Mouse (Mus musculus) liver, embryonic 12.5 days (tissue): Measurements from ENCODE around the gene Baiap2l1. TPM values are rescaled to one million over a fixed set of nuclear protein-coding genes. Genes with fewer than 3 reads are reported as not detected.

Source experiments
- ATAC-seq: fragments of 200-750 bp; cut with Nextera tagmentation; 2 replicates; pipeline ENCODE4 v1.8.0; 2017; ENCODE audit warnings: moderate number of reproducible peaks, mild to moderate bottlenecking, moderate library complexity
- H3K27ac ChIP-seq: fragments of 300-500 bp; sonication (generic); 2 replicates; pipeline ENCODE4 v1.5.1; 2016; ENCODE audit warnings: mild to moderate bottlenecking
- H3K27me3 ChIP-seq: fragments of 300-500 bp; sonication (generic); replicated peaks from 2 replicates; pipeline ENCODE4 v1.6.1; 2016; ENCODE audit warnings: mild to moderate bottlenecking, moderate library complexity
- H3K36me3 ChIP-seq: fragments of 300-500 bp; sonication (generic); 2 replicates; pipeline ENCODE4 v1.6.1; 2016; ENCODE audit warnings: mild to moderate bottlenecking, moderate library complexity
- H3K4me1 ChIP-seq: fragments of 300-500 bp; sonication (generic); 2 replicates; pipeline ENCODE4 v1.6.1; 2016
- H3K4me2 ChIP-seq: fragments of 300-500 bp; sonication (generic); 2 replicates; pipeline ENCODE4 v1.6.1; 2016; ENCODE audit warnings: mild to moderate bottlenecking, moderate library complexity
- H3K4me3 ChIP-seq: fragments of 300-500 bp; sonication (generic); 2 replicates; pipeline ENCODE4 v1.5.1; 2016; ENCODE audit warnings: mild to moderate bottlenecking, moderate library complexity
- H3K9ac ChIP-seq: fragments of 300-500 bp; sonication (generic); 2 replicates; pipeline ENCODE4 v1.6.1; 2016; ENCODE audit warnings: mild to moderate bottlenecking, moderate library complexity
- H3K9me3 ChIP-seq: fragments of 300-500 bp; sonication (generic); replicated peaks from 2 replicates; pipeline ENCODE4 v1.6.1; 2016; ENCODE audit warnings: mild to moderate bottlenecking, moderate library complexity
- WGBS: fragments of 180-500 bp; shearing (Covaris S2); methylation state at CpG from one replicate; pipeline ENCODE4 v1.1.7; 2016; ENCODE audit not compliant: insufficient replicate concordance; 5-methylcytosine and 5-hydroxymethylcytosine counted together
- polyA plus RNA-seq: library from polyadenylated mRNA; unstranded; fragments of >200 nt; fragmentation: Nextera tagmentation; extraction: Ambion mirVana; gene quantifications from 2 replicates; pipeline ENCODE4 v1.2.1, GENCODE M21; 2016

Gene Baiap2l1
- polyA plus RNA-seq = 4.6 and 5.4 TPM in 2 replicates

DNA sequence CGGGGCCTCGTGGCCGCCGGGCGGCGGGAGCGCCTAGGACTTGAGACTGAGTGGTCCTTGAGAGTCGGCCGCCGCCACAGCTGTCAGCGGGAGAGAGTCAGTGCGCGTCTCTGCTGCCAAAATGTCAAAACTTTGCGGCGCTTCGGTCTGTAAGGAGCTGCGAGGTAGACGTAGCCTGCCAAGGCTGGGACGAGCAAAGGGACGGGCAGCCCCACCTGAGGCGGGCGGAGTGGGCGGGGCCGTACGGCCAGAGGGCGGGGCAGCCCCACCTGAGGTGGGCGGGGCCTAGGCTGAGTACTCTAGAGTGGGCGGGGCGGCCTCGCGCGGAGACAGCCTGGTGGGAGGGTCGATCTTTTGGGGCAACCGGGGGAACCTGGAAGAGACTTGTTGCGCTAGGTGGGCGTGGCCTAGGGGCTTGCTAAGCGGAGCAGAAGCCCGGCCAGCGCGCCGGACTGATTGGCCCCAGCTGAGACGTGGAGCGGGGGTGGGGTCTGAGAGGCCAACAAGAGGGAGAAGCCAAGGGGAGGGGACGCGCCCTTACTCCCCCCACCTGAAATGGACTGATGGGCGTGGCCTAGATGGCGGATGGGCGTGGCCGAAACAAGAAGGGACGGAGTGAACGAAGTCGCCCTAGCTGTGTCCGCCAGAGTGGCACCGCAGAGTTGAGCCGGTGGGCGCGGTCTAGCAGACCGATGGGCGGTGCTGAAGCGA is at the start of gene Baiap2l1:
TSS of gene Baiap2l1 (minus strand) at position 232 of the 711 bp plus-strand sequence.
- Histone ChIP-seq H3K4me1 (peaks cover 15% of the 10 kb centered on the region), H3K9ac (peak within 1 kb of the TSS; percentile 17), H3K36me3 (no peaks in the 10 kb centered on the region), H3K4me3 (peak within 1 kb of the TSS; percentile 54), H3K4me2 (peak within 1 kb of the TSS; percentile 72), H3K27me3 (peaks cover 39% of the 10 kb centered on the region), H3K9me3 (no peaks in the 10 kb centered on the region), H3K27ac (no peak within 1 kb of the TSS)
- 1% methylated on average over 59 of the region's 60 CpGs for WGBS
- ATAC-seq = peak; percentile 92

DNA sequence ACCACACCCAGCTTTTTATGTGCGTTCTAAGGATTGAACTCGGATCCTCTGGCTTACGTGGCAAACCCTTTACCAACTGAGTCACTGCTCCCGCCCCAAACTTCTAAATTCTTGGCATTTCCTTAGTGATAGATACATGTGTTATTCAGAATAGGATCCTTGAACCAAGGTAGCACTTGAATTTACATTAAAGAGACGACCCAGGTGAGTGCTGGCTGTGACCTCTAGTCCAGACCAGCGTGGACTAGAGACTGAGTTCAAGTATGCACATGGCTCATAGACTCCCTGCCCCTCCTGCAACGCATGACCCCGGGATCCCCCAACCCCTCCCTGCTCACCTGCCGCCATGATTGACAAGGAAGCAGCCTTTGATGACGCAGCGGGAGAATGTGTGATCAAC is 48.3 kb upstream of the Baiap2l1 start:
- no peak overlapping the region for H3K4me2 ChIP-seq
- ATAC-seq = no peak
- no peak overlapping the region for H3K4me3 ChIP-seq
- no peak overlapping the region for H3K27ac ChIP-seq
- no peaks in the 10 kb centered on the region for H3K9me3 ChIP-seq
- no peaks in the 10 kb centered on the region for H3K27me3 ChIP-seq
- H3K9ac ChIP-seq = no peak overlapping the region
- no peaks in the 10 kb centered on the region for H3K36me3 ChIP-seq
- 75% methylated on average over 11 of the region's 11 CpGs for WGBS
- no peaks in the 10 kb centered on the region for H3K4me1 ChIP-seq

DNA sequence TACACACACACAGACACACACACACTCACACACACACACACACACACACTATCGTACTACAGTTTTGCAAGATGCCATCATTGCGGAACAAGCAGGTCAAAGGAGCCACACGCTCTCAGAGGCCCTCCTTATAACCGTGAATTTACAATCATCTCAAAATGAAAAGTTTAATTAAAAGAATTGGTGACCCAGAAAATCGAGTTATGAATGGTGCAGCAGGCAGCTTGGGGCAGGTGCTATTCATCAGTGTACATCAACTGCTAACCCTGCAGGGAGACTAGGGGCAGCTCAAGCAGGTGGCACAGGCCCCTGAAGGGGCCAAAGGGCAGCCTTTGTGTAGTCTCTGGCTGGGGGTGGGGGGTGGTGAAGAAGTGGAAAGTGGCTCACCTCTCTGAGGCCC is 42.9 kb upstream of the Baiap2l1 start:
- Histone ChIP-seq H3K4me2 (no peak overlapping the region), H3K9me3 (0 out of 2 replicates have a peak, but pooled peaks cover 4% of the 10 kb centered on the region), H3K27ac (no peak overlapping the region), H3K4me1 (no peaks in the 10 kb centered on the region), H3K36me3 (no peaks in the 10 kb centered on the region), H3K9ac (no peak overlapping the region), H3K4me3 (no peak overlapping the region), H3K27me3 (no peaks in the 10 kb centered on the region)
- 76% methylated on average over 5 of the region's 5 CpGs for WGBS
- no peak for ATAC-seq

DNA sequence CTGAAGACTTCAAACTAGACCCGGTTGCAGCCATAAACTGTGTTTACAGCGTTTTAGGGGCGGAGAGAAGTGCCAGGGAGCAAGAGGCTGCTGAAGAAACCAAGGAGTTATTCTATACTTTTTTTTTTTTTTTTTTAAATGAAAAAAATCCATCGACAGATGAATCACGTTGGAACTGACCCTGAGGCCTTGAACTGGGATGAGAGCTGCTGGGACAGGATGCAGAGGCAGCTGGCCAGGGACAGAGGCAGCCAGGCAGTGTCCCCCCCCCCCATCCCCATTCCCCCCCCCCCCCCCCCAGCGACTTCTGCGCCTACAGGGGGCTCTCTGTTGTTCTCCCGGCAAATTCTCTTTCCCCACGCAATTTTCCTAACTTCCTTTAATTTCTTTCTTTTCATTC is 39.7 kb upstream of the Baiap2l1 start:
- H3K9me3 ChIP-seq = 0 out of 2 replicates have a peak, but pooled peaks cover 4% of the 10 kb centered on the region
- no peak overlapping the region for H3K27ac ChIP-seq
- H3K9ac ChIP-seq = no peak overlapping the region
- H3K36me3 ChIP-seq = no peaks in the 10 kb centered on the region
- H3K4me1 ChIP-seq = no peaks in the 10 kb centered on the region
- no peak overlapping the region for H3K4me2 ChIP-seq
- WGBS = 35% methylated on average over 6 of the region's 9 CpGs
- H3K27me3 ChIP-seq = no peaks in the 10 kb centered on the region
- H3K4me3 ChIP-seq = no peak overlapping the region
- no peak for ATAC-seq

DNA sequence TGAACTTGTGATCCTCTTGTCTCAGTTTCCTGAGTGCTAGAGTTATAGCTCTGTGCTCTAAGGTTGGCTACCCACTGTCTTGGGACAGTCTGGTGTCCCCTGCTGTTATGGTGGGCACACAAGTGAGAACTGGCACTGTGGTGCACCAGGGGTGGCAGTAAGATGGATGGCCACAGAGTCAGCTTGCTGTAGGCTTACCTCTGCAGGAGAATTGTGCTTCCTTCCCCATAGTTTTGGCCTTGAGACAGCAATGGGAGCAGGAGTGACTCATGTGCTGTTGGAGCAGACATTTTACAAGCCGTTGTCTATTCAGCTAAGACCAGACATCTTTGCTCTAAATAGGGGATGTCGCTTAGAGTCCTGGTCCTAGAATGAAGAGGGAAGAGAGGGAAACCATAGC is 36.2 kb upstream of the Baiap2l1 start:
- ATAC-seq = no peak
- 75% methylated on average over 2 of the region's 2 CpGs for WGBS
- H3K36me3 ChIP-seq = no peaks in the 10 kb centered on the region
- H3K9me3 ChIP-seq = 0 out of 2 replicates have a peak, but pooled peaks cover 4% of the 10 kb centered on the region
- H3K4me1 ChIP-seq = no peaks in the 10 kb centered on the region
- no peak overlapping the region for H3K27ac ChIP-seq
- H3K4me3 ChIP-seq = no peak overlapping the region
- H3K4me2 ChIP-seq = no peak overlapping the region
- no peaks in the 10 kb centered on the region for H3K27me3 ChIP-seq
- no peak overlapping the region for H3K9ac ChIP-seq

DNA sequence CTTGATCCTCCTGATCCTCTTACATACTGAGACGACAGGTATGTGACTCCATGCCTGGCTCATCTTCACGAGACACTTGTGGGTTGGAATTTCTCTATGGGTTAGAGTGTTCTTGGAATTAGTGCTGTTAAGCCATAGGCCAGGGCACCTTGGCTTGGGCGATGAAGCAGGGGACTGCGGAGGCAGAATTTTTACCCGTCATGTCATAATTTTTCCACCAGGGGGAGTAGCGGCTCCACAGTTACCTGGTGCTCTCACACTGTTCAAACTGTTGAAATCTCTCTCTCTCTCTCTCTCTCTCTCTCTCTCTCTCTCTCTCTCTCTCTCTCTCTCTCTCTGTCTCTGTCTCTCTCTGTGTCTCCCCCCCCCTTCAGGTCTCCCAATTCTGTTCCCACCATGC is 29.9 kb upstream of the Baiap2l1 start:
- Histone ChIP-seq H3K9me3 (no peaks in the 10 kb centered on the region), H3K4me1 (no peaks in the 10 kb centered on the region), H3K9ac (no peak overlapping the region), H3K4me3 (no peak overlapping the region), H3K27ac (no peak overlapping the region), H3K36me3 (no peaks in the 10 kb centered on the region), H3K27me3 (no peaks in the 10 kb centered on the region), H3K4me2 (no peak overlapping the region)
- ATAC-seq = no peak
- WGBS = 8% methylated on average over 6 of the region's 6 CpGs

DNA sequence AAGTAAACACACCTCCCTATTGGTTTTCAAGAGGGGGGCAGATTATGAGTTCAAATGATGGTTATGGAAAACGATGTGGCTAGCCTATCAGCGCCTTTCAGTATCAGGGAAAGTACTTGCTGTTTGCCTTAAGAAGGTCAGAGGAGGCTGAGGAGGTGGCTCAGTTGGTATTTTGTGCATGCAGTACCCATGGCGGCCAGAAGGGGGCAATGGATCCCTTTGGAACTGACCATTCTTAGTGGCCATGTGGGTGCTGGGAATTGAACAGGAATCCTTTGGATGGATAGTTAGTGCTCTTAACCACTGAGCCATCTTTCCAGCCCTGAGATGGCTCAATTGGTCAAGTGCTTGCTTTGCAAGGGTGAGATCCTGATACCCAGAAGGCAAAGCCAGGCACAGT is 26.0 kb upstream of the Baiap2l1 start:
- Histone ChIP-seq H3K27ac (no peak overlapping the region), H3K4me1 (no peaks in the 10 kb centered on the region), H3K27me3 (no peaks in the 10 kb centered on the region), H3K36me3 (no peaks in the 10 kb centered on the region), H3K9me3 (no peaks in the 10 kb centered on the region), H3K9ac (no peak overlapping the region), H3K4me2 (no peak overlapping the region), H3K4me3 (no peak overlapping the region)
- no peak for ATAC-seq
- 41% methylated on average over 3 of the region's 3 CpGs for WGBS

DNA sequence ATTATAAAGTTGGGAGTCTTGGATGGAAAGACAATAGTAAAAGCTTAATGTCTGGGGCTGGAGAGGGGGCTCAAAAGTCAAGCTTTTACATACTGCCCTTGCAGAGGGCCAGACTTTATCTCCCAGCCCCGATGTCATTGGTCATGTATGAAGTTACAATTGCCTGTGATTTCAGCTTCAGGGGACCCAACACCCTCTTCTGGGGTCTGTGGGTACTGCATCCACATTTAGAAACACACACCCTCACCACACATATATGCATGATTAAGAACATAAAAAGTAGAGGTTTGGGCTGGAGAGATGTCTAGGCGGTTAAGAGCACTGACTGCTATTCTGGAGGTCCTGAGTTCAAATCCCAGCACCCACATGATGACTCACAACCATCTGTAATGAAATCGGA is 23.9 kb upstream of the Baiap2l1 start:
- H3K9ac ChIP-seq = no peak overlapping the region
- ATAC-seq = no peak
- no peak overlapping the region for H3K27ac ChIP-seq
- H3K9me3 ChIP-seq = 0 out of 2 replicates have a peak, but pooled peaks cover 6% of the 10 kb centered on the region
- WGBS = 57% methylated on average over 3 of the region's 3 CpGs
- H3K36me3 ChIP-seq = no peaks in the 10 kb centered on the region
- H3K4me1 ChIP-seq = no peaks in the 10 kb centered on the region
- H3K4me3 ChIP-seq = no peak overlapping the region
- no peaks in the 10 kb centered on the region for H3K27me3 ChIP-seq
- H3K4me2 ChIP-seq = no peak overlapping the region

DNA sequence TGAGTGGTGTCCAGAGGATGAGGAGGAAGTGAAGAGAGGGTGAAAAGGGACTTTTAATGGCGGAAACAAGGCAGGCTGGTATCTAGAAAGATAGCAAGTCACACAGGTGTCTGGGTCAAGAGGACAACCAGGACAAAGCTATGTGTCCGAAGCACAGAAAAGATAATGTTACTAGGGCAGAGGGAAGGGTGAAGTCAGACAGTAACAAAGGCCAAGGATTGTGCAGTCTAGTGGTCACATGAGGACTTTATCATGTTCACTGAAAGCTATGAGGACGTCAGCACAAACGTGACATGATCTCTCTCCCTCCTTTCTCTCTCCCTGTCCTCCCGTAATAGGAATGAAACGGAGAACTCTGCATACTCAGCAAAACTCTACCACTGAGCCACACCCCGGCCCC is 22.8 kb upstream of the Baiap2l1 start:
- Histone ChIP-seq H3K4me2 (no peak overlapping the region), H3K36me3 (no peaks in the 10 kb centered on the region), H3K27me3 (no peaks in the 10 kb centered on the region), H3K9ac (no peak overlapping the region), H3K9me3 (0 out of 2 replicates have a peak, but pooled peaks cover 6% of the 10 kb centered on the region), H3K4me3 (no peak overlapping the region), H3K27ac (no peak overlapping the region), H3K4me1 (no peaks in the 10 kb centered on the region)
- WGBS = 72% methylated on average over 7 of the region's 7 CpGs
- ATAC-seq = no peak

DNA sequence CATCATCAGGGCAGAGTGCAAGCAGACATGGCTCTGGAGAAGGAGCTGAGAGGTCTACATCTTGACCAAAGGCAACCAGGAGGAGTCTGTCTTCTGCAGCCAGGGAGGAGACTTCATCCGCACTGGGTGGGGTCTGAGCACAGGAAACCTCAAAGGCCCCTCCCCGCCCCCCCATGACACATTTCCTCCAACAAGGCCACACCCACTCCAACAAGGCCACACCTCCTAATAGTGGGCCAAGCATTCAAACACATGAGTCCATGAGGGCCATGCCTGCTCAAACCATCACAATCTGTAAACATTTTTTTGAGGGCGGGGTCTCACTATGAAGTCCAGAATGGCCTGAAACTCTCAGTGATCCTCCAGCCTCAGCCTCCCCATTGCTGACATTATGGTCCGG is 21.5 kb upstream of the Baiap2l1 start:
- Histone ChIP-seq H3K27me3 (no peaks in the 10 kb centered on the region), H3K27ac (no peak overlapping the region), H3K4me2 (no peak overlapping the region), H3K36me3 (no peaks in the 10 kb centered on the region), H3K9me3 (0 out of 2 replicates have a peak, but pooled peaks cover 6% of the 10 kb centered on the region), H3K4me3 (no peak overlapping the region), H3K4me1 (no peaks in the 10 kb centered on the region), H3K9ac (no peak overlapping the region)
- ATAC-seq = no peak
- 64% methylated on average over 4 of the region's 4 CpGs for WGBS

DNA sequence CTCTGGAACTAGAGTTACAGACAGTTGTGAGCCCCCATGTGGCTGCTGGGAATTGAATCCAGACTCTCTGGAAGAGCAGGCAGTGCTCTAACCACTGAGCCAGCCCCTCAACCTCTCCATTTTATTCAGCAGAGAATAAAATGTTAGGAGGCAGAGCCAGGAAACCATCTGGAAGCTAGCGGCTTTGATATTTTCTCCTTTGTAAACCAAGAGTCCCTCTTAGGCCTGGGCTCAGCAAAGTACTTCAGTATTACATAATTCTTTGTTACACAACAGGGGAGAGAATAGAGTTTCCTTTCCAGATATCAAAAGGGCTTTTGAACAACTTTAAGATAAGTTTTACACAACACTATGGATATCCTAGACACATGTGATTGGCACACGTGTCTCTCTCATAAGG is 15.0 kb upstream of the Baiap2l1 start:
- Histone ChIP-seq H3K4me1 (no peaks in the 10 kb centered on the region), H3K27ac (no peak overlapping the region), H3K27me3 (no peaks in the 10 kb centered on the region), H3K9ac (no peak overlapping the region), H3K9me3 (0 out of 2 replicates have a peak, but pooled peaks cover 6% of the 10 kb centered on the region), H3K4me3 (no peak overlapping the region), H3K36me3 (no peaks in the 10 kb centered on the region), H3K4me2 (no peak overlapping the region)
- WGBS = 63% methylated on average over 2 of the region's 2 CpGs
- ATAC-seq = no peak

DNA sequence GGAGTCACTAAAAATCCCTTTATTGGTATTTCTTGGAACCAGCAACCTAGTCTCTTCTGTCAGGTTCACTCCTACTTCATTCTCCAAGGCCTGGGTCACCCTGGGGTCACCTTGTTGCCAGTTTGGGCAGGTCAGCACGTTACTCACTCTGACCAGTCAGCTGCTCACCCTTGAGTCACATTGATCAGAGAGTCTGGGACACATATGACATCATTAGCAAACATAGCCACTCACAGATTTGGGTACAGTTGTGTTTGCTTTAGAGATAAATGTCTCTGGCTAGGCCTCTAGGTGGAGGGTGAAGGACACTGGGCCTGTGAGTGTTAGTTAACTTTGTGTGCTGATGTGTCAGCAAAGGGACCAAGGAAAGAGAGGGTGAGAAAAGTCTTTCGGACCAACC is 14.3 kb upstream of the Baiap2l1 start:
- Histone ChIP-seq H3K4me2 (no peak overlapping the region), H3K27ac (no peak overlapping the region)
- peak; percentile 71 for ATAC-seq

DNA sequence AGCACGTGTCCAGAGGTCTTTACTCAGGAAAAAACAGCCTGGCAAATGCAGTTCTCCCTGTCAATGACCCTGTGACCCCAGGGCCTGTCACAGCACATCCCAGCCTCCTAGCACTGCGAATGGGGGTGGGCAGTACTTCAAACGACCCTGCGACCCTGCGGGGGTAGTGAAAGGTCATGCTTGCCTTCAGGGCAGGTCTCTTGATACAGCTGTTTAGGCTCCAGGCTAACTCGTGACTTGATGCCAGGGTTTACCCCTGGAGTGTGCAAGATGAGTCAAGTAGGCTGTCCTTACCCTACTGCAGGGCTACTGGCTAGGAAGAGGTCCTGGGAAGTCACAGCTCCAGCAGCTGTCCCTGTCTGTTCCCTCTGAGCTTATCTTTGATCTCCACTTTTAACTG is 13.1 kb upstream of the Baiap2l1 start:
- ATAC-seq = peak; percentile 70
- Histone ChIP-seq H3K27ac (peak overlapping the region; percentile 45; the same call in 1 of the 2 replicates), H3K27me3 (no peaks in the 10 kb centered on the region), H3K4me3 (no peak overlapping the region), H3K4me2 (no peak overlapping the region), H3K9me3 (no peaks in the 10 kb centered on the region), H3K4me1 (no peaks in the 10 kb centered on the region), H3K9ac (no peak overlapping the region), H3K36me3 (no peaks in the 10 kb centered on the region)
- 12% methylated on average over 6 of the region's 6 CpGs for WGBS

More for the DNA sequence above, 14.3 kb upstream of the Baiap2l1 start:
- 38% methylated on average over 2 of the region's 2 CpGs for WGBS
- H3K9me3 ChIP-seq = no peaks in the 10 kb centered on the region
- H3K4me3 ChIP-seq = no peak overlapping the region
- no peak overlapping the region for H3K9ac ChIP-seq
- H3K4me1 ChIP-seq = no peaks in the 10 kb centered on the region
- H3K36me3 ChIP-seq = no peaks in the 10 kb centered on the region
- no peaks in the 10 kb centered on the region for H3K27me3 ChIP-seq
